Mouse (Mus musculus) heart, embryonic 14.5 days (tissue): ENCODE measurements around the gene Smim8. TPM values are rescaled to one million over a fixed set of nuclear protein-coding genes. Genes with fewer than 3 reads are reported as not detected.

Source experiments
- ATAC-seq: fragments of 200-750 bp; cut with Nextera tagmentation; 2 replicates; pipeline ENCODE4 v1.8.0; 2017; ENCODE audit warnings: low read depth, moderate TSS enrichment; ENCODE audit not compliant: insufficient number of reproducible peaks, insufficient read depth, low FRiP score
- H3K27ac ChIP-seq, 2 experiments: fragments of 200-500 bp in 1 of 2; fragments of 300-500 bp in 1 of 2; sonication (generic) in 1 of 2; replicated peaks in 1 of 2; 2 replicates each; pipeline ENCODE4 v1.5.1; 2012 to 2014; ENCODE audit warnings: low read depth in 2 of 2, low read length in 2 of 2, control low read depth in 1 of 2, mild to moderate bottlenecking in 1 of 2, mixed read lengths in 1 of 2; ENCODE audit not compliant: control insufficient read depth in 1 of 2, insufficient read depth in 1 of 2
- H3K27me3 ChIP-seq: fragments of 300-500 bp; sonication (generic); 2 replicates; pipeline ENCODE4 v1.6.1; 2014; ENCODE audit warnings: mild to moderate bottlenecking, low read length, control low read depth; ENCODE audit not compliant: control insufficient read depth, insufficient read depth
- H3K36me3 ChIP-seq: fragments of 300-500 bp; sonication (generic); 2 replicates; pipeline ENCODE4 v1.6.1; 2014; ENCODE audit warnings: mild to moderate bottlenecking, control low read depth, low read length, mixed read lengths; ENCODE audit not compliant: control insufficient read depth, insufficient read depth
- H3K4me1 ChIP-seq, 2 experiments: fragments of 200-500 bp in 1 of 2; fragments of 300-500 bp in 1 of 2; sonication (generic) in 1 of 2; 2 replicates each; pipeline ENCODE4 v1.6.1; 2012 to 2014; ENCODE audit warnings: low read length in 2 of 2, control low read depth in 1 of 2, mixed read lengths in 1 of 2; ENCODE audit not compliant: control insufficient read depth in 2 of 2, insufficient read depth in 2 of 2
- H3K4me2 ChIP-seq: fragments of 300-500 bp; sonication (generic); 2 replicates; pipeline ENCODE4 v1.6.1; 2014; ENCODE audit warnings: mild to moderate bottlenecking, low read length
- H3K4me3 ChIP-seq, 2 experiments: fragments of 200-500 bp in 1 of 2; fragments of 300-500 bp in 1 of 2; sonication (generic) in 1 of 2; 2 replicates each; pipeline ENCODE4 v1.5.1; 2012 to 2014; ENCODE audit warnings: low read length in 2 of 2, mild to moderate bottlenecking in 2 of 2, control low read depth in 1 of 2, low read depth in 1 of 2, moderate library complexity in 1 of 2; ENCODE audit not compliant: control insufficient read depth in 1 of 2, insufficient read depth in 1 of 2
- H3K9ac ChIP-seq: fragments of 300-500 bp; sonication (generic); 2 replicates; pipeline ENCODE4 v1.6.1; 2014; ENCODE audit warnings: mild to moderate bottlenecking, low read length
- H3K9me3 ChIP-seq: fragments of 300-500 bp; sonication (generic); 2 replicates; pipeline ENCODE4 v1.6.1; 2016; ENCODE audit warnings: low read length, control low read depth; ENCODE audit not compliant: control insufficient read depth
- WGBS: fragments of 180-500 bp; shearing (Covaris S2); extraction: QIAGEN DNeasy Blood & Tissue Kit; methylation state at CpG from one replicate; pipeline ENCODE4 v1.1.7; 2014; 5-methylcytosine and 5-hydroxymethylcytosine counted together
- polyA plus RNA-seq: library from polyadenylated mRNA; unstranded; fragments of >200 nt; fragmentation: Nextera tagmentation; extraction: Ambion mirVana; gene quantifications from 2 replicates; pipeline ENCODE4 v1.2.1, GENCODE M21; 2014

The Smim8 gene
- polyA plus RNA-seq, 1 experiment from 2014 or later: 84.5 TPM

- Histone ChIP-seq H3K9me3 (no peaks in the 10 kb centered on the region), H3K9ac (no peak overlapping the region), H3K4me2 (no peak overlapping the region), H3K36me3 (no peaks in the 10 kb centered on the region), H3K4me3 (no peak overlapping the region), H3K27ac (no peak overlapping the region), H3K4me1 (peaks cover 0 to 4% of the 10 kb centered on the region in 2 experiments; a peak in 1 of 4 replicates), H3K27me3 (no peaks in the 10 kb centered on the region)
- no peak for ATAC-seq
- 89% methylated on average over 3 of the region's 3 CpGs for WGBS
Measured at GRCm38 (mm10) chr4:34786476-34786875, 8.3 kb upstream of the Smim8 start.

- H3K9me3 ChIP-seq: no peaks in the 10 kb centered on the region
- WGBS: 65% methylated on average over 2 of the region's 2 CpGs
- H3K9ac ChIP-seq: no peak overlapping the region
Measured at GRCm38 (mm10) chr4:34785646-34786045, 7.4 kb upstream of the Smim8 start.

GRCm38 (mm10) chr4:34784865-34785264, 6.6 kb upstream of the Smim8 start:
- no peaks in the 10 kb centered on the region for H3K27me3 ChIP-seq
- WGBS: 57% methylated on average over 5 of the region's 5 CpGs
- no peak for ATAC-seq

More at GRCm38 (mm10) chr4:34785646-34786045, 7.4 kb upstream of the Smim8 start:
- no peak; the same call in 1 of the 2 replicates for ATAC-seq
- H3K27ac ChIP-seq: no peak overlapping the region
- no peak overlapping the region for H3K4me2 ChIP-seq
- no peaks in the 10 kb centered on the region for H3K27me3 ChIP-seq
- H3K4me3 ChIP-seq: no peak overlapping the region
- no peaks in the 10 kb centered on the region for H3K36me3 ChIP-seq
- H3K4me1 ChIP-seq: peaks cover 0 to 5% of the 10 kb centered on the region in 2 experiments; a peak in 1 of 4 replicates

GRCm38 (mm10) chr4:34782730-34783129, 4.5 kb upstream of the Smim8 start:
- Histone ChIP-seq H3K4me2 (no peak overlapping the region), H3K27me3 (no peaks in the 10 kb centered on the region), H3K36me3 (no peaks in the 10 kb centered on the region), H3K27ac (no peak overlapping the region), H3K9me3 (no peaks in the 10 kb centered on the region), H3K4me3 (no peak overlapping the region), H3K4me1 (peaks cover 0 to 5% of the 10 kb centered on the region in 2 experiments; a peak in 1 of 4 replicates), H3K9ac (no peak overlapping the region)
- 29% methylated on average over 4 of the region's 4 CpGs for WGBS
- ATAC-seq: no peak

More at GRCm38 (mm10) chr4:34784865-34785264, 6.6 kb upstream of the Smim8 start:
- Histone ChIP-seq H3K4me1 (peaks cover 0 to 5% of the 10 kb centered on the region in 2 experiments; a peak in 1 of 4 replicates), H3K9me3 (no peaks in the 10 kb centered on the region), H3K27ac (no peak overlapping the region), H3K9ac (no peak overlapping the region), H3K4me2 (no peak overlapping the region), H3K36me3 (no peaks in the 10 kb centered on the region), H3K4me3 (no peak overlapping the region)

GRCm38 (mm10) chr4:34771652-34772371, 6.4 kb downstream of the Smim8 start:
- Histone ChIP-seq H3K27me3 (no peaks in the 10 kb centered on the region), H3K4me2 (no peak overlapping the region), H3K36me3 (peaks cover 22% of the 10 kb centered on the region), H3K4me1 (no peaks in the 10 kb centered on the region), H3K27ac (no peak overlapping the region), H3K9me3 (no peaks in the 10 kb centered on the region), H3K9ac (no peak overlapping the region), H3K4me3 (no peak overlapping the region)
- ATAC-seq: no peak
- 21% methylated on average over 8 of the region's 8 CpGs for WGBS

GRCm38 (mm10) chr4:34756163-34756562, 22.1 kb downstream of the Smim8 start, which contains the start of gene Gm136:
Gene Gm136 (minus strand): TSS chr4:34756263.
- no peaks in the 10 kb centered on the region for H3K36me3 ChIP-seq
- no peak within 1 kb of the TSS for H3K27ac ChIP-seq

GRCm38 (mm10) chr4:34749236-34749635, 29.0 kb downstream of the Smim8 start:
- 29% methylated on average over 6 of the region's 6 CpGs for WGBS
- H3K9me3 ChIP-seq: no peaks in the 10 kb centered on the region
- H3K36me3 ChIP-seq: no peaks in the 10 kb centered on the region
- H3K27ac ChIP-seq: 0 out of 4 replicates have a peak overlapping the region, but pooled peaks of 1 of the 2 experiments have one; percentile 49
- no peak for ATAC-seq
- no peak overlapping the region for H3K4me2 ChIP-seq
- no peak overlapping the region for H3K4me3 ChIP-seq
- no peaks in the 10 kb centered on the region for H3K27me3 ChIP-seq
- no peaks in the 10 kb centered on the region for H3K4me1 ChIP-seq
- H3K9ac ChIP-seq: no peak overlapping the region

More at GRCm38 (mm10) chr4:34756163-34756562, 22.1 kb downstream of the Smim8 start, which contains the start of gene Gm136:
- H3K27me3 ChIP-seq: no peaks in the 10 kb centered on the region
- no peaks in the 10 kb centered on the region for H3K9me3 ChIP-seq
- no peak within 1 kb of the TSS for H3K4me3 ChIP-seq
- H3K4me1 ChIP-seq: no peaks in the 10 kb centered on the region
- 71% methylated on average over 1 of the region's 1 CpGs for WGBS
- no peak for ATAC-seq
- H3K9ac ChIP-seq: no peak within 1 kb of the TSS
- H3K4me2 ChIP-seq: no peak within 1 kb of the TSS
